Mouse (Mus musculus) CD4-positive naive resting alpha-beta T cell, adult 57 days (primary cell): ENCODE results near the gene Tbx20. TPM values are rescaled to one million over a fixed set of nuclear protein-coding genes. Genes with fewer than 3 reads are reported as not detected.

Experiments
- total RNA-seq: library from RNA; stranded (reverse); gene quantifications from one replicate; pipeline ENCODE4 v1.2.4, GENCODE M21; 2023

Tbx20 gene
- not detected for total RNA-seq

DNA sequence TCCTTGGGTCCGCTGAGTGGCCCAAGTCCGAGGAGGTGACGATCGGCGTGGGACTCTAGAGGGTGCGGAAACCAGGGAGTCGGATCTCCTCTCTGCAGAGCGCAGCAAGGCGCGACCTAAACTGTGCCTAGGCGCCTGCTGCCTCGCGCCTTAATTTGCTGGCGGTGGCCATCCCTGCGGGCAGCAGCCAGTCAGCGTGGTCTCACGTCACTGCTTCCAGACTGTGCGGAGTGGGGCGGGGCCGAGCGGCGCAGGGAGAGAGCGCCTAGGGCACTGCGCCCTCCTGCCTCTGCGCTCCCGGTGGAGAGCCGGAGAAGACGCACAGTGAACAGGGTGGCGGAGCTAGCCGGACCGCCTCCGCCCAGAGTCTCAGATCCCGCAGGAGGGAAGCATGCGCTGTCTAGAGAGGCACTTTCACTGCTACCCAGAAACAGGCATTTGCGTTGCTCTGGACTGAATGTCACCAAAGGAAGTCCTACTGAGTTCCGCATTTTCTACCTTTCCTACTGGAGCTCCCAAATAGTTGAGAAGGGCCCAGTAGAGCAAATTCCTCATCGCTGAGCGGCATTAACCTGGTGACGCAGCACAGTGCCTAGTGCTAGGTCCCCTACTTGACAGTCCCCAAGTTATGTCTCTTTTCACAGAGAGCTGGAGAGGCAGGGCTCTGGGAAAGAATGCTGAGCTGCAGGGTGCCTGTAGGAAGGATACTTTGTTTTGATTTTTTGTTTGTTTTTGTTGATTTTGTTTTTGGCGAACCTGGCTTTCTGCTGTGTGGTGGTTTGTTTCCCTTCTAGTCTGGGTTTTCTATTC is at the start of gene Tbx20:
Tbx20 (minus strand) TSS at position 144 of the 810 bp plus-strand sequence.

GRCm38 (mm10) chr9:24695700-24696404 is 78.3 kb downstream of the Tbx20 start, which contains the start of gene Dpy19l2:
Dpy19l2 (minus strand) TSS chr9:24696293.

Other genes starting within 250 kb of the Tbx20 start
- gene Cypt4, start 149.1 kb downstream of the Tbx20 start, total RNA-seq: not detected
- not detected for gene Dpy19l2, start 78.0 kb downstream of the Tbx20 start, total RNA-seq